Mouse (Mus musculus) hindbrain, postnatal 0 days (tissue): ENCODE data around the gene Cfap69. TPM values are rescaled to one million over a fixed set of nuclear protein-coding genes. Genes with fewer than 3 reads are reported as not detected.

Source experiments
- ATAC-seq: fragments of 200-750 bp; cut with Nextera tagmentation; 2 replicates; pipeline ENCODE4 v1.8.0; 2017; ENCODE audit warnings: mild to moderate bottlenecking, moderate TSS enrichment, moderate library complexity
- DNase-seq: peaks from one replicate; pipeline ENCODE4 v3.0.0-alpha.2; 2015; ENCODE audit warnings: low spot score
- H3K27ac ChIP-seq: fragments of 300-500 bp; sonication (generic); 2 replicates; pipeline ENCODE4 v1.5.1; 2014; ENCODE audit warnings: mild to moderate bottlenecking
- H3K27me3 ChIP-seq: fragments of 300-500 bp; sonication (generic); 2 replicates; pipeline ENCODE4 v1.6.1; 2014; ENCODE audit warnings: low read length, mixed read lengths; ENCODE audit not compliant: insufficient read depth
- H3K36me3 ChIP-seq: fragments of 300-500 bp; sonication (generic); 2 replicates; pipeline ENCODE4 v1.6.1; 2014; ENCODE audit warnings: low read length, mixed read lengths; ENCODE audit not compliant: insufficient read depth
- H3K4me1 ChIP-seq: fragments of 300-500 bp; sonication (generic); 2 replicates; pipeline ENCODE4 v1.6.1; 2014; ENCODE audit warnings: antibody characterized with exemption, low read length, mixed read lengths; ENCODE audit not compliant: insufficient read depth
- H3K4me2 ChIP-seq: fragments of 300-500 bp; sonication (generic); 2 replicates; pipeline ENCODE4 v1.6.1; 2014; ENCODE audit warnings: low read depth, mild to moderate bottlenecking, low read length, moderate library complexity, mixed read lengths
- H3K4me3 ChIP-seq: fragments of 300-500 bp; sonication (generic); 2 replicates; pipeline ENCODE4 v1.5.1; 2014; ENCODE audit warnings: low read length
- H3K9ac ChIP-seq: fragments of 300-500 bp; sonication (generic); replicated peaks from 2 replicates; pipeline ENCODE4 v1.6.1; 2014; ENCODE audit warnings: mild to moderate bottlenecking, low read length, moderate library complexity, mixed read lengths
- H3K9me3 ChIP-seq: fragments of 300-500 bp; sonication (generic); 2 replicates; pipeline ENCODE4 v1.6.1; 2016; ENCODE audit warnings: low read length, mixed read lengths
- CTCF ChIP-seq: IDR thresholded peaks from 2 replicates; pipeline ENCODE4 v1.5.1; 2016; ENCODE audit warnings: antibody characterized with exemption, control low read depth, low read depth
- WGBS: fragments of 180-500 bp; shearing (Covaris S2); extraction: QIAGEN DNeasy Blood & Tissue Kit; methylation state at CpG from one replicate; pipeline ENCODE4 v1.1.7; 2014; 5-methylcytosine and 5-hydroxymethylcytosine counted together
- polyA plus RNA-seq: library from polyadenylated mRNA; unstranded; fragments of >200 nt; fragmentation: Nextera tagmentation; extraction: Ambion mirVana; gene quantifications from 2 replicates; pipeline ENCODE4 v1.2.1, GENCODE M21; 2015
- total RNA-seq: library from RNA; depleted of rRNA; stranded (reverse); fragments of >200 nt; gene quantifications from 2 replicates; pipeline ENCODE4 v1.2.3, GENCODE M21; 2014

Cfap69 gene
- total and polyA plus RNA-seq, 2 experiments from 2014 or later = 8.0 to 9.8 TPM

DNA sequence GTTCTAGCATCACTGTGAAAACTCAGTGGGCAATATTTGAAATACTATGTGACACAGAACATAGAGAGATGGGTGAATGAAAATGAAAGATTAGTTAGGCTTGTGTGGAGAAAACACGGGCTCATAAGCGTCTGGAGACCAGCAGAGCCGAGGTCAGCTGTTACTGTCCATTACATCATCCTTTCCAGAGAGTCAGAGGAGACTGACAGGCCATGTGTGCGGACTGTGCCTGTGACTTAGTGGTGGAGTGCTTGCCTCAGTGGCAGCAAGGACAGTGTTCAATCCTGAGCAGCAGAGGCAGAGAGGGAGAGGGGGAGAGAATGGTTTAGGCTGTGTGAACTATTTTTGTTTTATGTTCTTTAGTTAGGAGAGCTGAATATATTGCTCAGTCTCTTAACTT, 45.7 kb downstream of the Cfap69 start:
- DNase-seq (no peak), ATAC-seq (no peak)
- Histone ChIP-seq H3K9me3 (no peaks in the 10 kb centered on the region), H3K4me1 (no peaks in the 10 kb centered on the region), H3K4me2 (no peak overlapping the region), H3K9ac (no peak overlapping the region), H3K4me3 (no peak overlapping the region), H3K27me3 (no peaks in the 10 kb centered on the region), H3K27ac (no peak overlapping the region), H3K36me3 (no peaks in the 10 kb centered on the region)
- WGBS = 74% methylated on average over 4 of the region's 4 CpGs
- no peak for TF ChIP-seq CTCF

DNA sequence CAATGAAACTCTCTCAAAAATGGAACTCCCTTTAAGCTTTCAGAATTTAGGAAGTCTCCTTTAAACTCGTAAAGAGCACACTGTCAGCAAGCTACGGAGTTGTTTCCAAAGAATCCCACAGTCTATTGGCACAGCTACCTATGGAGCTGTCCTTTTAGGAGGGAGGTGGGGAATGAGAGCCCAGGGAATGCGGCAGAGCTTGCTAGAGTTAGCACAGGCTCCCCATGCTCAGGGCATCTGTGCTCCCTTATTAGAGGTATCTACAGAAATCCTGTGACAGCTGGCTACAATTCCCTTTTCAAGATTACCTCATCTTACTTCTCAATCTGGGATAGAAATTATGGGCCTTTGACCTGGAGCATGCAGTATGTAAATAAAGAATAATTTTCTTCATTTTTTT, 53.5 kb downstream of the Cfap69 start:
- H3K27ac ChIP-seq = no peak overlapping the region
- H3K36me3 ChIP-seq = no peaks in the 10 kb centered on the region
- WGBS = 54% methylated on average over 3 of the region's 3 CpGs
- H3K9ac ChIP-seq = no peak overlapping the region
- H3K27me3 ChIP-seq = no peaks in the 10 kb centered on the region
- H3K4me2 ChIP-seq = no peak overlapping the region
- ATAC-seq (no peak), DNase-seq (no peak)
- H3K4me1 ChIP-seq = no peaks in the 10 kb centered on the region
- H3K4me3 ChIP-seq = no peak overlapping the region
- H3K9me3 ChIP-seq = no peaks in the 10 kb centered on the region
- no peak for TF ChIP-seq CTCF

DNA sequence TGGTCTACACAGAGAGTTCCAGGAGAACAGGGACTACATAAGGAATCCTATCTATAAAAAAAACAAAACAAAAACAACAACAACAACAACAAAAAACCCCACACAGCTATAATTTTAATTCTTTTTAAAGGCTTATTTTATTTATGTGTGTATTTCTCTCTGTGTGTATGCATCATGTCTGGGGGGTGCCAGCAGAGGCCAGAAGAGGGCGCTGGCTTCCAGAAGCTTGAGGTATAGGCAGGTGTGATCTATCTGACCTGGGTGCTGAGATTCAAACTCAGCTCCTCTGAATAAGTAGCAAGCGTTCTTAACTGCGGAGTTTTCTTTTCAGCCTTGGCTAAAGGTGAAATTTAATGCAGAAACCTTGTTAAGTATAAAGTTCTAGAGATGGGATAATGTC, 76.4 kb downstream of the Cfap69 start:
- no peak overlapping the region for H3K4me3 ChIP-seq
- no peak for TF ChIP-seq CTCF
- H3K27me3 ChIP-seq = no peaks in the 10 kb centered on the region
- no peak overlapping the region for H3K4me2 ChIP-seq
- 92% methylated on average over 3 of the region's 3 CpGs for WGBS
- H3K4me1 ChIP-seq = no peaks in the 10 kb centered on the region
- H3K9me3 ChIP-seq = no peaks in the 10 kb centered on the region
- no peak for DNase-seq
- no peaks in the 10 kb centered on the region for H3K36me3 ChIP-seq
- no peak for ATAC-seq
- no peak overlapping the region for H3K9ac ChIP-seq
- H3K27ac ChIP-seq = no peak overlapping the region

DNA sequence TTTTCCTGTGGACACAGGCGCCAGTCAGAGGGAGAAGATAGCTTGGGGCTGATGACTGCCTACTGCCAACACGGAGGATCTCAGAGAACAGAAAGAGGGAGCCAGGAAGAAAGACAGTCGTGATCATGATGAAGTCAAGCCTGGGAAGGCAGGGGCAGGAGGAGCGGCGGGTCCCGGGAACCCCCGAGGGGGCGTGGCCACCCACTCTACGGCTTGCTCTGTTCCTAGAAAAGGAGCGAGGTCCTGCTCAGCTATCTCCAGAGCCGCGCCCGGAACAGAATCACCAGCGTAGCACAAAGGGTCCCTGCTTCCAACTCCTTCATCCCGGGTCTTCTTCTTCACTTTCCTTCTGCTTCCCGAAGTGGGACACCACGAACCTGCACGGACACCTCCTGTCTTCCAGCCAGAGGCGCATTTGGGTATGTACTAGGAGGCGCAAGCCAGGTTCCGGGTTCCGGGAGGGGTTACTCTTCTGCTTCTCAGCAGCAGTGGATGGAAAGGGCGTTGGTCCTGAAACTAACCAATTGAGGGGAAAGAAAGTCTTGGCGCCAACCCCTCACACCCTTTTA, 90.2 kb downstream of the Cfap69 start, which contains the start of gene Gm8773:
Gene Gm8773 (plus strand): TSS at position 51 of the 569 bp plus-strand sequence.
- ATAC-seq (peak; percentile 82), DNase-seq (peak; percentile 48)
- Histone ChIP-seq H3K4me2 (peak within 1 kb of the TSS; percentile 69), H3K27ac (no peak within 1 kb of the TSS), H3K9ac (peak within 1 kb of the TSS; percentile 29; the same call in 1 of the 2 replicates), H3K4me1 (no peaks in the 10 kb centered on the region), H3K9me3 (no peaks in the 10 kb centered on the region), H3K36me3 (no peaks in the 10 kb centered on the region), H3K4me3 (peak within 1 kb of the TSS; percentile 50), H3K27me3 (no peaks in the 10 kb centered on the region)
- no peak for TF ChIP-seq CTCF
- WGBS = under 1% methylated on average over 24 of the region's 24 CpGs

DNA sequence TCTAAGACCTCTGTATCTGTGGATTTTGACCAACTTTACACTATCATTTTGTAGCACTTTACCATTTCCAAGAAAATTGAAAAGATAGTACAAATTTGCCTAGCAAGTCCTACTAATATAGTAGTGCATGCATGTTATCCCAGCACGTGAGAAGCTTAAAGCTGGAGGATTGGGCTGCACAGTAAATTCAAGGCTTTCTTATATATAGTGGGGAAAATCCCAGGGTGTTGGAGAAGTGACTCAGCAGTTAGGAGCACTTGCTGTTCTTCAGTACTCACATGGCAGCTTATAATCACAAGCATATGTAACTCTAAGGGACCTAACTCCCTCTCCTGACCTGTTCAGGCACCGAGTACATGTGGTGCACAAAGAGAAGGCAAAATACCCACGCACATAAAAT, 101.6 kb downstream of the Cfap69 start:
- TF ChIP-seq CTCF = no peak
- DNase-seq (no peak), ATAC-seq (no peak)
- Histone ChIP-seq H3K36me3 (no peaks in the 10 kb centered on the region), H3K9ac (no peak overlapping the region), H3K27me3 (no peaks in the 10 kb centered on the region), H3K27ac (no peak overlapping the region), H3K4me2 (no peak overlapping the region), H3K9me3 (no peaks in the 10 kb centered on the region), H3K4me1 (no peaks in the 10 kb centered on the region), H3K4me3 (no peak overlapping the region)
- 71% methylated on average over 3 of the region's 3 CpGs for WGBS

DNA sequence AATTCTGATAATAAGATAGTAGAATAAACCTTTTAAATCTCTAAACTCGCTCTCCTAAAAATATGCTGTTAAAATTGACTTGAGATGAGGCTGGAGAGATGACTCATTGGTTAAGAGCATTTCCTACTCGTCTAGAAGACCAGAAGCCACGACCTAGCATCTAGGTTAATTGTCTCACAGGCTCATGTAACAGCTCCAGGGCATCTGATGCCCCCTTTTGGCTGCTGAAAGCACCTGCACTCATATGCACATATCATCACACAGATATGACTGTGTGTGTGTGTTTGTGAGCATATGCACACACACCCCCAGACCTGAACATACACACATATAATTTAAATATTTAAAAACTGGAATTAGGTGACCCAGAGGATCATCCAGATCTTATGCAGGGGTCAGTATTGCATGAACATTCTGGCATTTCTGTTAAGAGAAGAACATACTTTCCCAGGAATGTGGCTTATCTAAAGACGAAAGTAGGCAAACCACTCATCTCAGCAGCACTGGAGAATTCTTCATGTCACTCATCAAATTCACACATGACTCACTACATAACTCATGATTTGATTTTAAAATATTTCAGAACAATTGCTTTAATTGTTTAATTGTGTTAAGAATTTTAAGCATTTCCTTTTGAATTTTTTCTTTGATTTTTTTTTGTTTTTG, 102.9 kb downstream of the Cfap69 start:
- peak; percentile 10; the same call in 1 of the 2 replicates for TF ChIP-seq CTCF
- H3K4me2 ChIP-seq = no peak overlapping the region
- no peak overlapping the region for H3K4me3 ChIP-seq

DNA sequence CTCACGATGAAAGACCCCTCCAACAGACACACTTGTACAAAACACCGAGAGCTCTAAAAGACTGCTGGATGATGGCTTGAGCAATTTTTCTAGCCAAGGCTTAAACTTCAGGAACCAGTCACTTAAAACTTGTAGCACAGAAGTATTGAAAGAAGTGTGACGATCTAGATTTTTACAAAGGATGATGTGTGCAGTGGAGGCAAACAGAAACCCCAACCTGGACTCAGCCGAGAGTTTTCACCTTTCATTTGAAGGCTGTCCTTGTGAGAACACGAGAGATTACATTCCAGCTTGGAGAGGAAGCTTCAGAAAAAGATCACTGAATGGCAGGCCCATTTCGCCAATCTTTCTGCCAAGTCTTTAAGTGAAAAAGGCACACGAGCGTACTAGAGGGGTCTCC, 104.2 kb downstream of the Cfap69 start:
- Histone ChIP-seq H3K4me2 (peak overlapping the region; percentile 78), H3K36me3 (no peaks in the 10 kb centered on the region), H3K9me3 (no peaks in the 10 kb centered on the region), H3K27me3 (no peaks in the 10 kb centered on the region), H3K9ac (peak overlapping the region; percentile 58), H3K4me3 (peak overlapping the region; percentile 59), H3K27ac (peak overlapping the region; percentile 12), H3K4me1 (no peaks in the 10 kb centered on the region)
- ATAC-seq (no peak), DNase-seq (no peak)
- 38% methylated on average over 8 of the region's 8 CpGs for WGBS
- no peak for TF ChIP-seq CTCF

More for the DNA sequence above, 102.9 kb downstream of the Cfap69 start:
- no peak for ATAC-seq
- Histone ChIP-seq H3K4me1 (no peaks in the 10 kb centered on the region), H3K9me3 (no peaks in the 10 kb centered on the region), H3K27me3 (no peaks in the 10 kb centered on the region), H3K9ac (no peak overlapping the region), H3K27ac (no peak overlapping the region), H3K36me3 (no peaks in the 10 kb centered on the region)
- 80% methylated on average over 4 of the region's 4 CpGs for WGBS
- DNase-seq = no peak
